Mouse (Mus musculus) midbrain, postnatal 0 days (tissue): ENCODE results near the gene Mybl2. TPM values are rescaled to one million over a fixed set of nuclear protein-coding genes. Genes with fewer than 3 reads are reported as not detected.
"Not testable (repeated sequence)": the region's sequence is repeated elsewhere in the genome, so short reads cannot be mapped to it uniquely, and the experiment has no call there.

Source experiments
- ATAC-seq: fragments of 200-750 bp; cut with Nextera tagmentation; 2 replicates; pipeline ENCODE4 v1.8.0; 2017; ENCODE audit warnings: moderate number of reproducible peaks, mild to moderate bottlenecking, moderate TSS enrichment, moderate library complexity; ENCODE audit not compliant: low FRiP score
- DNase-seq: peaks from one replicate; pipeline ENCODE4 v3.0.0-alpha.2; 2015; ENCODE audit warnings: low spot score
- H3K27ac ChIP-seq: fragments of 300-500 bp; sonication (generic); 2 replicates; pipeline ENCODE4 v1.5.1; 2014; ENCODE audit warnings: low read depth, mild to moderate bottlenecking, low read length, mixed read lengths
- H3K27me3 ChIP-seq: fragments of 300-500 bp; sonication (generic); 2 replicates; pipeline ENCODE4 v1.6.1; 2014; ENCODE audit warnings: low read length, control low read depth, mixed read lengths; ENCODE audit not compliant: insufficient read depth
- H3K36me3 ChIP-seq: fragments of 300-500 bp; sonication (generic); 2 replicates; pipeline ENCODE4 v1.6.1; 2014; ENCODE audit warnings: low read length, control low read depth, mixed read lengths; ENCODE audit not compliant: insufficient read depth
- H3K4me1 ChIP-seq: fragments of 300-500 bp; sonication (generic); 2 replicates; pipeline ENCODE4 v1.6.1; 2014; ENCODE audit warnings: mild to moderate bottlenecking, control low read depth, antibody characterized with exemption, low read length, mixed read lengths; ENCODE audit not compliant: insufficient read depth
- H3K4me2 ChIP-seq: fragments of 300-500 bp; sonication (generic); 2 replicates; pipeline ENCODE4 v1.6.1; 2014; ENCODE audit warnings: low read depth, mild to moderate bottlenecking, low read length, mixed read lengths; ENCODE audit not compliant: poor library complexity, severe bottlenecking
- H3K4me3 ChIP-seq: fragments of 300-500 bp; sonication (generic); 2 replicates; pipeline ENCODE4 v1.5.1; 2014; ENCODE audit warnings: low read depth, mild to moderate bottlenecking, low read length, moderate library complexity
- H3K9ac ChIP-seq: fragments of 300-500 bp; sonication (generic); replicated peaks from 2 replicates; pipeline ENCODE4 v1.6.1; 2014; ENCODE audit warnings: mild to moderate bottlenecking, low read length, moderate library complexity, mixed read lengths; ENCODE audit not compliant: poor library complexity, severe bottlenecking
- H3K9me3 ChIP-seq: fragments of 300-500 bp; sonication (generic); 2 replicates; pipeline ENCODE4 v1.6.1; 2016; ENCODE audit warnings: low read length, control low read depth
- CTCF ChIP-seq: IDR thresholded peaks from 2 replicates; pipeline ENCODE4 v1.5.1; 2016; ENCODE audit warnings: antibody characterized with exemption, mild to moderate bottlenecking
- WGBS: fragments of 180-500 bp; shearing (Covaris S2); extraction: QIAGEN DNeasy Blood & Tissue Kit; methylation state at CpG from one replicate; pipeline ENCODE4 v1.1.7; 2014; 5-methylcytosine and 5-hydroxymethylcytosine counted together
- polyA plus RNA-seq: library from polyadenylated mRNA; unstranded; fragments of >200 nt; fragmentation: Nextera tagmentation; extraction: Ambion mirVana; gene quantifications from 2 replicates; pipeline ENCODE4 v1.2.1, GENCODE M21; 2015
- total RNA-seq: library from RNA; depleted of rRNA; stranded (reverse); fragments of >200 nt; gene quantifications from 2 replicates; pipeline ENCODE4 v1.2.3, GENCODE M21; 2014

Gene Mybl2
- total and polyA plus RNA-seq, 2 experiments from 2014 or later = 1.2 to 2.2 TPM

- Histone ChIP-seq H3K4me2 (peak overlapping the region; percentile 100), H3K9me3 (no peaks in the 10 kb centered on the region), H3K4me3 (peak overlapping the region; percentile 55), H3K4me1 (peaks cover 7% of the 10 kb centered on the region; the same call in 1 of the 2 replicates), H3K9ac (no peak overlapping the region; the same call in 1 of the 2 replicates), H3K27ac (no peak overlapping the region), H3K36me3 (no peaks in the 10 kb centered on the region), H3K27me3 (no peaks in the 10 kb centered on the region)
- peak; percentile 24; the same call in 1 of the 2 replicates for ATAC-seq
- TF ChIP-seq CTCF = no peak
- under 1% methylated on average over 36 of the region's 38 CpGs for WGBS
- no peak for DNase-seq
Observed at GRCm38 (mm10) chr2:163054891-163055494, 506 bp downstream of the Mybl2 start.

- TF ChIP-seq CTCF = no peak
- DNase-seq (no peak), ATAC-seq (no peak)
- Histone ChIP-seq H3K4me1 (peaks cover 7% of the 10 kb centered on the region; the same call in 1 of the 2 replicates), H3K4me3 (no peak overlapping the region), H3K36me3 (no peaks in the 10 kb centered on the region), H3K9me3 (no peaks in the 10 kb centered on the region), H3K27me3 (no peaks in the 10 kb centered on the region), H3K9ac (no peak overlapping the region), H3K4me2 (no peak overlapping the region), H3K27ac (no peak overlapping the region)
- 26% methylated on average over 5 of the region's 5 CpGs for WGBS
Observed at GRCm38 (mm10) chr2:163055715-163056114, 1.2 kb downstream of the Mybl2 start.

- Histone ChIP-seq H3K36me3 (no peaks in the 10 kb centered on the region), H3K27me3 (no peaks in the 10 kb centered on the region), H3K4me1 (peaks cover 7% of the 10 kb centered on the region; the same call in 1 of the 2 replicates), H3K9me3 (no peaks in the 10 kb centered on the region), H3K27ac (no peak overlapping the region), H3K4me3 (no peak overlapping the region), H3K4me2 (no peak overlapping the region), H3K9ac (no peak overlapping the region)
- DNase-seq = no peak
- ATAC-seq = no peak
- 89% methylated on average over 9 of the region's 9 CpGs for WGBS
- TF ChIP-seq CTCF = no peak
Observed at GRCm38 (mm10) chr2:163056584-163056983, 2.1 kb downstream of the Mybl2 start.

- not testable (repeated sequence) for H3K27ac ChIP-seq, H3K4me2 ChIP-seq, H3K9me3 ChIP-seq, DNase-seq, H3K4me3 ChIP-seq, H3K9ac ChIP-seq, H3K4me1 ChIP-seq, H3K36me3 ChIP-seq, ATAC-seq, H3K27me3 ChIP-seq
- 94% methylated on average over 6 of the region's 7 CpGs for WGBS
Observed at GRCm38 (mm10) chr2:163058981-163059380, 4.5 kb downstream of the Mybl2 start.

- H3K36me3 ChIP-seq = no peaks in the 10 kb centered on the region
- H3K27me3 ChIP-seq = no peaks in the 10 kb centered on the region
- no peaks in the 10 kb centered on the region for H3K9me3 ChIP-seq
- no peak overlapping the region for H3K4me2 ChIP-seq
- no peak overlapping the region for H3K9ac ChIP-seq
- DNase-seq = no peak
- no peak for ATAC-seq
- no peak overlapping the region for H3K4me3 ChIP-seq
- H3K27ac ChIP-seq = no peak overlapping the region
- TF ChIP-seq CTCF = no peak
- H3K4me1 ChIP-seq = no peaks in the 10 kb centered on the region
- 84% methylated on average over 6 of the region's 6 CpGs for WGBS
Observed at GRCm38 (mm10) chr2:163060630-163061029, 6.1 kb downstream of the Mybl2 start.

- no peaks in the 10 kb centered on the region for H3K9me3 ChIP-seq
- H3K27me3 ChIP-seq = no peaks in the 10 kb centered on the region
- H3K9ac ChIP-seq = no peak overlapping the region
- H3K36me3 ChIP-seq = no peaks in the 10 kb centered on the region
- H3K4me1 ChIP-seq = no peaks in the 10 kb centered on the region
- no peak for TF ChIP-seq CTCF
- no peak overlapping the region for H3K27ac ChIP-seq
- ATAC-seq = no peak
- H3K4me3 ChIP-seq = no peak overlapping the region
- H3K4me2 ChIP-seq = no peak overlapping the region
- 87% methylated on average over 8 of the region's 8 CpGs for WGBS
- no peak for DNase-seq
Observed at GRCm38 (mm10) chr2:163061203-163062118, 7.0 kb downstream of the Mybl2 start.
